Mouse (Mus musculus): Measurements from ENCODE around the gene Gria3. TPM values are rescaled to one million over a fixed set of nuclear protein-coding genes. Genes with fewer than 3 reads are reported as not detected.

The Gria3 gene
- total and polyA plus RNA-seq, 2 experiments from 2014 or later = 19.9 to 27.7 TPM

- Histone ChIP-seq H3K9me3 (ENCODE audit: low read length) (no peaks in the 10 kb centered on the region), H3K4me3 (ENCODE audit: low read depth, low read length) (no peak overlapping the region), H3K4me2 (ENCODE audit: low read depth, low read length, poor library complexity, severe bottlenecking) (no peak overlapping the region), H3K27me3 (ENCODE audit: insufficient read depth, low read length) (no peaks in the 10 kb centered on the region), H3K36me3 (ENCODE audit: insufficient read depth, low read length) (no peaks in the 10 kb centered on the region), H3K9ac (replicated peaks; ENCODE audit: low read length, poor library complexity, severe bottlenecking) (no peak overlapping the region), H3K4me1 (ENCODE audit: insufficient read depth, low read length) (no peaks in the 10 kb centered on the region), H3K27ac (ENCODE audit: low read depth, low read length) (no peak overlapping the region)
- ATAC-seq (ENCODE audit: low FRiP score) (no peak), DNase-seq (ENCODE audit: low spot score) (peak; percentile 19)
- WGBS = 33% methylated on average over 4 of the region's 4 CpGs
- TF ChIP-seq CTCF (IDR thresholded peaks at IDR 0.05) = no peak
These were observed 232.9 kb downstream of the Gria3 start for GRCm38 (mm10) chrX:41633576-41633975.

GRCm38 (mm10) chrX:41644954-41645353 lies 244.3 kb downstream of the Gria3 start:
- H3K9ac ChIP-seq (replicated peaks; ENCODE audit: low read length, poor library complexity, severe bottlenecking) = no peak overlapping the region
- TF ChIP-seq CTCF (IDR thresholded peaks at IDR 0.05) = no peak
- H3K36me3 ChIP-seq (ENCODE audit: insufficient read depth, low read length) = no peaks in the 10 kb centered on the region
- no peaks in the 10 kb centered on the region for H3K27me3 ChIP-seq (ENCODE audit: insufficient read depth, low read length)
- no peaks in the 10 kb centered on the region for H3K9me3 ChIP-seq (ENCODE audit: low read length)
- no peak overlapping the region for H3K4me2 ChIP-seq (ENCODE audit: low read depth, low read length, poor library complexity, severe bottlenecking)
- DNase-seq (ENCODE audit: low spot score) (no peak), ATAC-seq (ENCODE audit: low FRiP score) (no peak)
- no peak overlapping the region for H3K4me3 ChIP-seq (ENCODE audit: low read depth, low read length)
- WGBS = 39% methylated on average over 2 of the region's 2 CpGs
- H3K27ac ChIP-seq (ENCODE audit: low read depth, low read length) = no peak overlapping the region
- H3K4me1 ChIP-seq (ENCODE audit: insufficient read depth, low read length) = no peaks in the 10 kb centered on the region

- WGBS = 39% methylated on average over 4 of the region's 4 CpGs
- no peak for TF ChIP-seq CTCF (IDR thresholded peaks at IDR 0.05)
- H3K9me3 ChIP-seq (ENCODE audit: low read length) = no peaks in the 10 kb centered on the region
- no peak for ATAC-seq (ENCODE audit: low FRiP score)
- H3K4me1 ChIP-seq (ENCODE audit: insufficient read depth, low read length) = no peaks in the 10 kb centered on the region
- H3K27me3 ChIP-seq (ENCODE audit: insufficient read depth, low read length) = no peaks in the 10 kb centered on the region
- H3K4me3 ChIP-seq (ENCODE audit: low read depth, low read length) = no peak overlapping the region
- H3K9ac ChIP-seq (replicated peaks; ENCODE audit: low read length, poor library complexity, severe bottlenecking) = no peak overlapping the region
- no peak overlapping the region for H3K4me2 ChIP-seq (ENCODE audit: low read depth, low read length, poor library complexity, severe bottlenecking)
- no peaks in the 10 kb centered on the region for H3K36me3 ChIP-seq (ENCODE audit: insufficient read depth, low read length)
- H3K27ac ChIP-seq (ENCODE audit: low read depth, low read length) = no peak overlapping the region
- DNase-seq (ENCODE audit: low spot score) = no peak
These were observed 257.1 kb downstream of the Gria3 start for GRCm38 (mm10) chrX:41657791-41658190.

GRCm38 (mm10) chrX:41688869-41689268 lies 288.2 kb downstream of the Gria3 start:
- Histone ChIP-seq H3K36me3 (ENCODE audit: insufficient read depth, low read length) (no peaks in the 10 kb centered on the region), H3K4me2 (ENCODE audit: low read depth, low read length, poor library complexity, severe bottlenecking) (no peak overlapping the region), H3K27ac (ENCODE audit: low read depth, low read length) (no peak overlapping the region), H3K27me3 (ENCODE audit: insufficient read depth, low read length) (no peaks in the 10 kb centered on the region), H3K9me3 (ENCODE audit: low read length) (no peaks in the 10 kb centered on the region), H3K4me1 (ENCODE audit: insufficient read depth, low read length) (no peaks in the 10 kb centered on the region), H3K4me3 (ENCODE audit: low read depth, low read length) (no peak overlapping the region), H3K9ac (replicated peaks; ENCODE audit: low read length, poor library complexity, severe bottlenecking) (no peak overlapping the region)
- 65% methylated on average over 2 of the region's 2 CpGs for WGBS
- DNase-seq (ENCODE audit: low spot score) = no peak
- ATAC-seq (ENCODE audit: low FRiP score) = no peak
- TF ChIP-seq CTCF (IDR thresholded peaks at IDR 0.05) = no peak

- no peaks in the 10 kb centered on the region for H3K27me3 ChIP-seq (ENCODE audit: insufficient read depth, low read length)
- no peaks in the 10 kb centered on the region for H3K4me1 ChIP-seq (ENCODE audit: insufficient read depth, low read length)
- TF ChIP-seq CTCF (IDR thresholded peaks at IDR 0.05) = no peak
- ATAC-seq (ENCODE audit: low FRiP score) (no peak), DNase-seq (ENCODE audit: low spot score) (no peak)
- H3K4me2 ChIP-seq (ENCODE audit: low read depth, low read length, poor library complexity, severe bottlenecking) = no peak overlapping the region
- H3K9me3 ChIP-seq (ENCODE audit: low read length) = no peaks in the 10 kb centered on the region
- H3K4me3 ChIP-seq (ENCODE audit: low read depth, low read length) = no peak overlapping the region
- 20% methylated on average over 1 of the region's 1 CpGs for WGBS
- no peaks in the 10 kb centered on the region for H3K36me3 ChIP-seq (ENCODE audit: insufficient read depth, low read length)
- H3K27ac ChIP-seq (ENCODE audit: low read depth, low read length) = no peak overlapping the region
- no peak overlapping the region for H3K9ac ChIP-seq (replicated peaks; ENCODE audit: low read length, poor library complexity, severe bottlenecking)
These were observed 291.4 kb downstream of the Gria3 start for GRCm38 (mm10) chrX:41692076-41692475.

Small RNA genes lying within 50 kb of the gene (microRNA-seq; reads per million reads assigned to microRNA genes)
- gene Gm22413 (ENCODE audit: borderline number of aligned reads) = not detected

Measured in midbrain, postnatal 0 days (tissue).